Mouse (Mus musculus): ENCODE measurements at regions not wholly inside any gene's neighbourhood (a gene's known extent, or its start where the extent isn't known, plus 50 kb on each side); places are given as distances from the start of the nearest gene placed in this dataset.
A peak's percentile ranks its signal among the peaks of the same experiment; 100 is the strongest.

GRCm38 (mm10) chrX:12447962-12448361 is 139.6 kb upstream of the Atp6ap2 start:
- TF ChIP-seq CTCF (IDR thresholded peaks at IDR 0.05; ENCODE audit: control insufficient read depth, insufficient read depth, low read length) = no peak
- TF ChIP-seq POLR2A (IDR thresholded peaks at IDR 0.05; ENCODE audit: borderline replicate concordance, control insufficient read depth, low read depth, low read length) = no peak
- H3K4me3 ChIP-seq (replicated peaks; ENCODE audit: control insufficient read depth, low read depth, low read length) = no peak overlapping the region
- no peaks in the 10 kb centered on the region; the same call in none of the 2 replicates for H3K4me1 ChIP-seq (ENCODE audit: control insufficient read depth, insufficient read depth, low read length)
- H3K27ac ChIP-seq (ENCODE audit: control insufficient read depth, insufficient read depth, low read depth, low read length, poor library complexity) = no peak overlapping the region

DNA sequence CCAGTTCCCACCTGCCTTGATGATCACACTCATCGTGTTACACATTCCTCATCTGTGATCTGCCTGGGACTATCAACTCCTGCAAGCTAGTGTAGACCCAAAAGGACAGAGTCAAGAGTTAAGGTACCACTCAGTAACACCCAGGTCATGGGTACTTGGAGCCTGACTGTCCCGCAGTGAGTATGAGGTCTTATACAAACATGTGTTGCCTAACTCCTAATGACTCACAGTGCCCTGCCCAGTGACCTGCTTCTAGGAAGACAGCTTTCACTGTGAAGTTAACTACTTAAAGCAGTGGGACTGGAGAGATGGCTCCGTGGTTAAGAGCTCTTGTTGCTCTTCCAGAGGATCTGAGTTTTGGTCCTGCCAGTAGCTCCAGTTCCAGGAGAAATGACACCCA is 137.9 kb upstream of the Atp6ap2 start:
- 55% methylated on average over 3 of the region's 3 CpGs for WGBS
- no peak overlapping the region for H3K4me3 ChIP-seq (replicated peaks; ENCODE audit: control insufficient read depth, low read depth, low read length)
- no peaks in the 10 kb centered on the region; the same call in 1 of the 2 replicates for H3K4me1 ChIP-seq (ENCODE audit: control insufficient read depth, insufficient read depth, low read length)
- no peak overlapping the region for H3K27ac ChIP-seq (ENCODE audit: control insufficient read depth, insufficient read depth, low read depth, low read length, poor library complexity)
- TF ChIP-seq POLR2A (IDR thresholded peaks at IDR 0.05; ENCODE audit: borderline replicate concordance, control insufficient read depth, low read depth, low read length) (no peak), CTCF (IDR thresholded peaks at IDR 0.05; ENCODE audit: control insufficient read depth, insufficient read depth, low read length) (no peak)

GRCm38 (mm10) chrX:12452979-12453769 is 134.4 kb upstream of the Atp6ap2 start:
- 43% methylated on average over 8 of the region's 8 CpGs for WGBS
- no peak overlapping the region for H3K4me3 ChIP-seq (replicated peaks; ENCODE audit: control insufficient read depth, low read depth, low read length)
- H3K4me1 ChIP-seq (ENCODE audit: control insufficient read depth, insufficient read depth, low read length) = no peaks in the 10 kb centered on the region; the same call in 1 of the 2 replicates
- TF ChIP-seq POLR2A (IDR thresholded peaks at IDR 0.05; ENCODE audit: borderline replicate concordance, control insufficient read depth, low read depth, low read length) = no peak
- TF ChIP-seq CTCF (IDR thresholded peaks at IDR 0.05; ENCODE audit: control insufficient read depth, insufficient read depth, low read length) = no peak
- peak overlapping the region; percentile 48 for H3K27ac ChIP-seq (ENCODE audit: control insufficient read depth, insufficient read depth, low read depth, low read length, poor library complexity)

- 67% methylated on average over 2 of the region's 2 CpGs for WGBS
- H3K27ac ChIP-seq (ENCODE audit: control insufficient read depth, insufficient read depth, low read depth, low read length, poor library complexity) = no peak overlapping the region; the same call in 1 of the 2 replicates
- no peaks in the 10 kb centered on the region; the same call in 1 of the 2 replicates for H3K4me1 ChIP-seq (ENCODE audit: control insufficient read depth, insufficient read depth, low read length)
- TF ChIP-seq POLR2A (IDR thresholded peaks at IDR 0.05; ENCODE audit: borderline replicate concordance, control insufficient read depth, low read depth, low read length) (no peak), CTCF (IDR thresholded peaks at IDR 0.05; ENCODE audit: control insufficient read depth, insufficient read depth, low read length) (no peak)
- no peak overlapping the region for H3K4me3 ChIP-seq (replicated peaks; ENCODE audit: control insufficient read depth, low read depth, low read length)
Measured at GRCm38 (mm10) chrX:12461657-12462056, 125.9 kb upstream of the Atp6ap2 start.

- Histone ChIP-seq H3K4me3 (replicated peaks; ENCODE audit: control insufficient read depth, low read depth, low read length) (no peak overlapping the region), H3K4me1 (ENCODE audit: control insufficient read depth, insufficient read depth, low read length) (peaks cover 2% of the 10 kb centered on the region), H3K27ac (ENCODE audit: control insufficient read depth, insufficient read depth, low read depth, low read length, poor library complexity) (no peak overlapping the region)
- no peak for TF ChIP-seq CTCF (IDR thresholded peaks at IDR 0.05; ENCODE audit: control insufficient read depth, insufficient read depth, low read length)
- TF ChIP-seq POLR2A (IDR thresholded peaks at IDR 0.05; ENCODE audit: borderline replicate concordance, control insufficient read depth, low read depth, low read length) = no peak
- WGBS = 83% methylated on average over 11 of the region's 11 CpGs
Measured at GRCm38 (mm10) chrX:12462936-12463647, 124.5 kb upstream of the Atp6ap2 start.

DNA sequence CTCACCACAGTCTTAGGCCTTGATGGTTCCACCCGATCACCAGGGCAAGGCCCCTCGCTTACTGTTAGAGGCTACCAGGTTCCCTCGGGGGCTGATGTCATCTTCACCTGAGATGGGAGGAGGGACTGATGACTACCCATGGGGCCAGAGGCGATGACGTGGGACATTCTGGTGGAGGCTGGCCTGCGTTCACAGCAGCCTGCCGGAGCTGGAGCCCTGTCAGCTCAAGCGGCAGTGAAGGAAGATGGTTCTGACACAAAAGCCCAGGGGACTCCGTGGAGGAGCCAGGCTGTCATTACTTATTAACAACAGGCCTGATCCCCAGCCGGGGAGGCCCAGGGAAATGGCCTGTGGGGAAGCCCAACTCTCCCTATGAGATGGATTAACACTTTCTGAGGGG is 121.3 kb upstream of the Atp6ap2 start:
- H3K4me1 ChIP-seq (ENCODE audit: control insufficient read depth, insufficient read depth, low read length) = peaks cover 2% of the 10 kb centered on the region
- no peak overlapping the region for H3K4me3 ChIP-seq (replicated peaks; ENCODE audit: control insufficient read depth, low read depth, low read length)
- 63% methylated on average over 10 of the region's 10 CpGs for WGBS
- no peak overlapping the region for H3K27ac ChIP-seq (ENCODE audit: control insufficient read depth, insufficient read depth, low read depth, low read length, poor library complexity)
- TF ChIP-seq POLR2A (IDR thresholded peaks at IDR 0.05; ENCODE audit: borderline replicate concordance, control insufficient read depth, low read depth, low read length) = no peak

DNA sequence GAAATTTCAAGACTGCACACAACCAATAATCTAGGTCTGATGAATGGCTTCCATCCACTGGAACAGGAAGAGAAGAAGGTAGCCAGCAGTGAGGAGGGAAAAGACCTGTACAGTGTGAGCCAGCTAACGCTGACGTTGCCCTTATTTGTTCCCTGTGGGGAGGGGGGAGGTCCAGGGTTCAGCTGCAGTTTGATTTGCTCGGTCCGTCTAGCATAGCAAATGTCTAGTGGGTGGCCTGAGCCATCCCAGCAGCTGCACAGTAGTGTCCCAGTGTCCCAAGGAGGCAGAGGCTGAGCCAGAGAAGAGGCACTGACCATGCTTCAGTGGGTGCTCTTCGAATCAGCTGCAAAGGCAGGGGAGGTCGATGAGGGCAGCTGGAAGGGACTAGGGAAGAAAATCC is 120.7 kb upstream of the Atp6ap2 start:
- 42% methylated on average over 6 of the region's 6 CpGs for WGBS
- H3K4me1 ChIP-seq (ENCODE audit: control insufficient read depth, insufficient read depth, low read length) = peaks cover 2% of the 10 kb centered on the region
- H3K4me3 ChIP-seq (replicated peaks; ENCODE audit: control insufficient read depth, low read depth, low read length) = no peak overlapping the region
- TF ChIP-seq CTCF (IDR thresholded peaks at IDR 0.05; ENCODE audit: control insufficient read depth, insufficient read depth, low read length) (no peak), POLR2A (IDR thresholded peaks at IDR 0.05; ENCODE audit: borderline replicate concordance, control insufficient read depth, low read depth, low read length) (no peak)
- no peak overlapping the region for H3K27ac ChIP-seq (ENCODE audit: control insufficient read depth, insufficient read depth, low read depth, low read length, poor library complexity)

DNA sequence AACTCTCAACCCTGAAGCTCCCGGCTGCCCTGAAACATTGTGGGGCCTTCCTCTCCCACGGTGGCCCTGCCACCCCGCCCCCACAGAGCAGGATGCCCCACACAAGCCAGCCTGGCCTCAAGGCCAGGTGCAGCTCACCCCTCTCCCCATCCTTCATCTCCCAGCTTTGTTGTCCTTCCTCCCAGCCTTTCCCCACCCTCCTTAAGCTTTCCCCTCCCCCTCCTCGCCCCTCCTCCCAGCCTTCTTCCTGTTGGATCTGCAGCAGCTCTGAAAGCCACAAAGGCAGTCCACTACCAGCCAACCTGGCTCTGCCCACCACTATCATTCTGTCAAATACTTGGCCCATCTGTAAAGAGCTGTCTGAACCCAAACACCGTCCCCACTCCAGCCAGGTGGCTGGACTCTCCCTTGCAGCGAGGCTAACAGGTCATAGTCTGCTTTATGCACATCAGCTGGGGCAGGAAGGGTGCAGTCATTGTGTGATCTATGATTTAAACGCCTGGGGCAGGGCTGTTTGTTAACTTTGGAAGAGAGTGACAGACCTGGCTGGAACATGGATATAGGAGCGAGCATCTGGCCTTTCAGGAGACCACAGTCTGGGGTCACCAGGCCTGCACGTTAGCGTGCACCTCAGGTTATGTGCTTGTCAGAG is 119.9 kb upstream of the Atp6ap2 start:
- no peak overlapping the region for H3K27ac ChIP-seq (ENCODE audit: control insufficient read depth, insufficient read depth, low read depth, low read length, poor library complexity)
- peaks cover 2% of the 10 kb centered on the region for H3K4me1 ChIP-seq (ENCODE audit: control insufficient read depth, insufficient read depth, low read length)
- WGBS = 56% methylated on average over 10 of the region's 10 CpGs
- H3K4me3 ChIP-seq (replicated peaks; ENCODE audit: control insufficient read depth, low read depth, low read length) = no peak overlapping the region
- TF ChIP-seq CTCF (IDR thresholded peaks at IDR 0.05; ENCODE audit: control insufficient read depth, insufficient read depth, low read length) (no peak), POLR2A (IDR thresholded peaks at IDR 0.05; ENCODE audit: borderline replicate concordance, control insufficient read depth, low read depth, low read length) (no peak)

Data from bone marrow, adult 2 months (tissue).